In genomic region chr1:54194183-54194953, GRCm38 (mm10) we compare ENCODE assay signal across 8 mouse cellular contexts. TPM values are rescaled to one million over a fixed set of nuclear protein-coding genes. Genes with fewer than 3 reads are reported as not detected.
DNase-seq lines count a peak whose midpoint lies in the region; ATAC-seq and TF ChIP-seq lines count a peak whose summit lies in the region.
"Had no signal": no experiment of that assay in that cellular context is flagged by ENCODE, and none has a peak within 500 bp of the region (broad histone marks: within the 10 kb centered on the region; RNA-seq: fewer than 3 reads in every experiment).

No protein-coding gene starts in this region.

- H3K27me3 ChIP-seq in intestine, postnatal 0 days (replicated peaks; ENCODE audit: control insufficient read depth, insufficient read depth, low read length), result peaks cover 23% of the 10 kb centered on the region
- peaks cover 11% of the 10 kb centered on the region for H3K27me3 ChIP-seq in midbrain, embryonic 13.5 days
- H3K27me3 ChIP-seq in stomach, embryonic 16.5 days (ENCODE audit: control insufficient read depth, insufficient read depth, low read length), result no peaks in the 10 kb centered on the region

- intact Hi-C loops in left cerebral cortex, postnatal 4 days (cut with DNase I), result loop anchor here (10.0 kb wide), 2 partner anchors 130 to 290 kb away; no protein-coding TSS in a partner anchor

- H3K4me3 ChIP-seq in intestine, postnatal 0 days (ENCODE audit: low read depth, low read length), result peak overlapping the region; percentile 79
- peak overlapping the region; percentile 74 for H3K4me3 ChIP-seq in midbrain, embryonic 13.5 days (replicated peaks)
- H3K4me3 ChIP-seq in stomach, embryonic 16.5 days (replicated peaks; ENCODE audit: low read length), result peak overlapping the region; percentile 80

- H3K36me3 ChIP-seq in intestine, postnatal 0 days (ENCODE audit: control insufficient read depth, insufficient read depth), result no peaks in the 10 kb centered on the region
- H3K36me3 ChIP-seq in midbrain, embryonic 13.5 days, result no peaks in the 10 kb centered on the region
- no peaks in the 10 kb centered on the region for H3K36me3 ChIP-seq in stomach, embryonic 16.5 days (ENCODE audit: control insufficient read depth, insufficient read depth, low read length)

- WGBS in intestine, postnatal 0 days, result under 1% methylated on average over 99 of the region's 104 CpGs
- under 1% methylated on average over 93 of the region's 104 CpGs for WGBS in midbrain, embryonic 13.5 days
- under 1% methylated on average over 74 of the region's 104 CpGs for WGBS in stomach, embryonic 16.5 days

- peak; percentile 92 for DNase-seq in brain, adult 2 months (ENCODE audit: low read depth, low spot score)
- peak; percentile 43 for DNase-seq in embryo, embryonic 11.5 days (ENCODE audit: low read depth, low spot score)
- DNase-seq in left cerebral cortex, postnatal 4 days, result peak; percentile 61

- peak overlapping the region; percentile 96 for H3K4me2 ChIP-seq in intestine, postnatal 0 days (replicated peaks; ENCODE audit: low read depth)
- H3K4me2 ChIP-seq in midbrain, embryonic 13.5 days (replicated peaks), result peak overlapping the region; percentile 64
- peak overlapping the region; percentile 88 for H3K4me2 ChIP-seq in stomach, embryonic 16.5 days (ENCODE audit: low read depth, low read length)

- H3K27ac ChIP-seq in intestine, postnatal 0 days (ENCODE audit: low read depth, low read length), result no peak overlapping the region
- peak overlapping the region; percentile 96 for H3K27ac ChIP-seq in midbrain, embryonic 13.5 days
- H3K27ac ChIP-seq in stomach, embryonic 16.5 days (ENCODE audit: low read length), result peak overlapping the region; percentile 47; the same call in 1 of the 2 replicates

- peak; percentile 29 for TF ChIP-seq CTCF in intestine, postnatal 0 days (IDR thresholded peaks at IDR 0.05; ENCODE audit: low read depth)

- H3K9me3 ChIP-seq in intestine, postnatal 0 days (ENCODE audit: control insufficient read depth), result no peaks in the 10 kb centered on the region
- no peaks in the 10 kb centered on the region for H3K9me3 ChIP-seq in midbrain, embryonic 13.5 days
- H3K9me3 ChIP-seq in stomach, embryonic 16.5 days (replicated peaks; ENCODE audit: control insufficient read depth, low read length), result no peaks in the 10 kb centered on the region

- H3K4me1 ChIP-seq in intestine, postnatal 0 days (replicated peaks; ENCODE audit: control insufficient read depth, insufficient read depth, low read length), result no peaks in the 10 kb centered on the region; the same call in 1 of the 2 replicates
- peaks cover 12% of the 10 kb centered on the region for H3K4me1 ChIP-seq in midbrain, embryonic 13.5 days (replicated peaks)
- H3K4me1 ChIP-seq in stomach, embryonic 16.5 days (ENCODE audit: control insufficient read depth, insufficient read depth, low read length), result no peaks in the 10 kb centered on the region

- ATAC-seq in granulocyte monocyte progenitor cell, adult 5-6 weeks (replicated peaks; ENCODE audit: poor library complexity, severe bottlenecking), result peak; percentile 56
- peak; percentile 43; the same call in 1 of the 2 replicates for ATAC-seq in intestine, postnatal 0 days
- peak; percentile 94 for ATAC-seq in midbrain, embryonic 13.5 days
- peak; percentile 78; the same call in 1 of the 2 replicates for ATAC-seq in stomach, embryonic 16.5 days (ENCODE audit: insufficient read depth, low FRiP score)

- H3K9ac ChIP-seq in intestine, postnatal 0 days (ENCODE audit: low read depth, low read length), result peak overlapping the region; percentile 67
- peak overlapping the region; percentile 90 for H3K9ac ChIP-seq in midbrain, embryonic 13.5 days (replicated peaks)
- H3K9ac ChIP-seq in stomach, embryonic 16.5 days (ENCODE audit: low read length), result peak overlapping the region; percentile 82

RNA-seq across cellular contexts. Expression of gene Hecw2, which starts 0.6 kb away (rescaled TPM):
- total RNA-seq in granulocyte monocyte progenitor cell, adult 5-6 weeks (2014; fragmentation: Nextera tagmentation), result not detected in 2 replicates
- total RNA-seq in granulocyte monocyte progenitor cell, adult 5-6 weeks (2017), result not detected in 2 replicates
- polyA plus RNA-seq in intestine, postnatal 0 days (2015; fragmentation: Nextera tagmentation; extraction: Ambion mirVana), result 0.69 and 0.92 TPM in 2 replicates
- 10 to 100 TPM; 43.1 to 43.4 TPM for total RNA-seq in left cerebral cortex, postnatal 4 days (2021)
- polyA plus RNA-seq in midbrain, embryonic 13.5 days (2015; fragmentation: Nextera tagmentation; extraction: Ambion mirVana), result 5.3 and 5.7 TPM in 2 replicates
- polyA plus RNA-seq in stomach, embryonic 16.5 days (2015; fragmentation: Nextera tagmentation; extraction: Ambion mirVana), result 1.7 and 2.8 TPM in 2 replicates

RNA-seq across cellular contexts. Expression of gene Ccdc150, which starts 56.1 kb away (rescaled TPM):
- total RNA-seq in granulocyte monocyte progenitor cell, adult 5-6 weeks (2014; fragmentation: Nextera tagmentation), result 0.51 TPM in 1 of 2 replicates, not detected in the other
- total RNA-seq in granulocyte monocyte progenitor cell, adult 5-6 weeks (2017), result 0.56 and 3.0 TPM in 2 replicates
- polyA plus RNA-seq in intestine, postnatal 0 days (2015; fragmentation: Nextera tagmentation; extraction: Ambion mirVana), result 0.10 and 0.13 TPM in 2 replicates
- under 1 TPM; 0.16 to 0.28 TPM for total RNA-seq in left cerebral cortex, postnatal 4 days (2021)
- 0.23 and 0.43 TPM in 2 replicates for polyA plus RNA-seq in midbrain, embryonic 13.5 days (2015; fragmentation: Nextera tagmentation; extraction: Ambion mirVana)
- 0.17 and 0.30 TPM in 2 replicates for polyA plus RNA-seq in stomach, embryonic 16.5 days (2015; fragmentation: Nextera tagmentation; extraction: Ambion mirVana)
- polyA plus RNA-seq: large intestine, adult 2 months had no signal

Comparison
In these comparisons a context has a peak if more than half of its experiments do, and no peak if none do; other contexts are left out.
1. ATAC-seq: peak in every context shown above with its lines; median percentile 94 in midbrain, embryonic 13.5 days; 78 in stomach, embryonic 16.5 days; 56 in granulocyte monocyte progenitor cell, adult 5-6 weeks; 43 in intestine, postnatal 0 days.